In the genomic region with DNA sequence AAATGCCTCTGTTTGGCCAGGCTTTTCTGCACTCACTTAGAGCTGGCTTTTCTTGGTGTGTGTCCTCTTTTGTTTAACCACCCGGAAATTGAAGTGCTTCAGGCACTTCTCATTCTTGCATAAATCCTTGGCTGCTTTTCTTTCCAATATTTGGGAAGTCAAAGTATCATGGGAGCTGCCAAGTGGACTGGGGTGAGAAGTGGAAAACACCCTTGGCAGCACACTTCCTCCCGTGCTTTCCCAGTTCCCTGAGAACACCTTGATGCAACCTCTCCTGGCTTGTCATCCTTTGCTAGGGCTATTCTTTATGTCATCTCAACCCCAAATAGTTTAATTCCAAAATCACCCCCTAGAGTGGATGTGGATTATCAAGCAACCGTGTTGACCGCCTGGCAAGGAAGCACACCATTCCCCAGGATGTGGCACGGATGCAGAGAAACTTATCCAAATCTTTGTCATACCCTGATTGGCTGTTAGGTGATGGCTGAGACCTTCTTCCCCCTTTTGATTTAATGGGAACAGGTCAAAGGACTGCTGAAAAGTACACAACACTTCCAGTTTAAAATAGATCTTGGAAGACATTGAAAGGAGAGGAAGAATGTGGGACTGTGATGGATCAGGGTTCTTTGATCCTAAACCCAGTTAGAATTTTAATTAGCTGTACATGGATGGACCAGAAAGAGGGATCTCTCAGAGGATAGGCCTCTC, we compare ENCODE assay signal across 27 mouse cellular contexts.
DNase-seq lines count a peak whose midpoint lies in the region; ATAC-seq and TF ChIP-seq lines count a peak whose summit lies in the region.
"Had no signal": no experiment of that assay in that cellular context is flagged by ENCODE, and none has a peak within 500 bp of the region (broad histone marks: within the 10 kb centered on the region; RNA-seq: fewer than 3 reads in every experiment).

No protein-coding gene starts in this region.

- no peaks in the 10 kb centered on the region for H3K36me3 ChIP-seq in forebrain, embryonic 10.5 days (replicated peaks)
- H3K36me3 ChIP-seq in intestine, embryonic 15.5 days, result no peaks in the 10 kb centered on the region
- H3K36me3 ChIP-seq: embryonic facial prominence, embryonic 15.5 days; hindbrain, embryonic 12.5 days had no signal

- H3K4me2 ChIP-seq in intestine, embryonic 15.5 days (replicated peaks), result no peak overlapping the region
- H3K4me2 ChIP-seq: embryonic facial prominence, embryonic 15.5 days; forebrain, embryonic 13.5 days; heart, embryonic 11.5 days; hindbrain, embryonic 12.5 days; midbrain, embryonic 11.5 days had no signal

- no peak for TF ChIP-seq CTCF in Patski (IDR thresholded peaks at IDR 0.05)
- no peak for TF ChIP-seq CTCF in lung, adult 2 months (IDR thresholded peaks at IDR 0.05; ENCODE audit: insufficient read depth, low read length)

- H3K27me3 ChIP-seq in Patski, result peaks cover 12% of the 10 kb centered on the region
- no peaks in the 10 kb centered on the region for H3K27me3 ChIP-seq in forebrain, embryonic 10.5 days (ENCODE audit: poor library complexity, severe bottlenecking)
- H3K27me3 ChIP-seq in intestine, embryonic 15.5 days (replicated peaks), result no peaks in the 10 kb centered on the region
- H3K27me3 ChIP-seq: embryonic facial prominence, embryonic 15.5 days; forebrain, embryonic 13.5 days; hindbrain, embryonic 12.5 days had no signal

- peak; percentile 6 to 7 for DNase-seq in cerebellum, postnatal 10 days
- DNase-seq in cerebellum, postnatal 4 days (ENCODE audit: low spot score in 2 of 2), result no peak
- DNase-seq in Patski (ENCODE audit: low read depth, low spot score), result peak; percentile 0
- peak; percentile 37 for DNase-seq in lung, adult 2 months
- peak; percentile 87 for DNase-seq in lung, postnatal 10 days
- no peak for DNase-seq in forebrain, embryonic 10.5 days (ENCODE audit: extremely low spot score, low spot score)
- no peak for DNase-seq in spleen, postnatal 36 days (ENCODE audit: low spot score in 2 of 2)
- DNase-seq: cerebellum, adult 11 months; cerebellum, adult 9-10 months; gastrocnemius, postnatal 10 days; heart, postnatal 36 days; kidney, adult 9 months; kidney, postnatal 14 days; left cerebral cortex, postnatal 4 days; liver; right cerebral cortex, postnatal 4 days; thymus, postnatal 4 days had no signal

- no peaks in the 10 kb centered on the region for H3K9me3 ChIP-seq in forebrain, embryonic 10.5 days
- H3K9me3 ChIP-seq in intestine, embryonic 15.5 days, result no peaks in the 10 kb centered on the region
- H3K9me3 ChIP-seq: embryonic facial prominence, embryonic 15.5 days; forebrain, embryonic 13.5 days; hindbrain, embryonic 12.5 days had no signal

- TF ChIP-seq POLR2A in lung, adult 2 months (IDR thresholded peaks at IDR 0.05; ENCODE audit: borderline replicate concordance, extremely low read depth, low read depth, low read length), result no peak

- ATAC-seq in Patski, result no peak
- ATAC-seq in intestine, embryonic 15.5 days, result no peak
- ATAC-seq: forebrain, embryonic 13.5 days; hindbrain, postnatal 0 days; intestine, embryonic 16.5 days; midbrain, embryonic 16.5 days had no signal

- H3K4me3 ChIP-seq in lung, adult 2 months (replicated peaks; ENCODE audit: extremely low read depth, low read depth, low read length), result no peak overlapping the region
- no peak overlapping the region for H3K4me3 ChIP-seq in forebrain, embryonic 10.5 days
- H3K4me3 ChIP-seq in intestine, embryonic 15.5 days (replicated peaks), result no peak overlapping the region
- H3K4me3 ChIP-seq: embryonic facial prominence, embryonic 15.5 days; forebrain, embryonic 13.5 days; hindbrain, embryonic 12.5 days; layer of hippocampus, adult 2 months had no signal

- H3K27ac ChIP-seq in forebrain, embryonic 10.5 days, result no peak overlapping the region
- no peak overlapping the region for H3K27ac ChIP-seq in intestine, embryonic 15.5 days
- H3K27ac ChIP-seq: embryonic facial prominence, embryonic 15.5 days; forebrain, embryonic 13.5 days; hindbrain, embryonic 12.5 days; hindbrain, postnatal 0 days; layer of hippocampus, adult 2 months had no signal

- POLR2A ChIA-PET in Patski (lab: Charles Lee), result no interaction called here

- H3K4me1 ChIP-seq in lung, adult 2 months (ENCODE audit: control insufficient read depth, insufficient read depth, low read length), result peaks cover 3% of the 10 kb centered on the region; the same call in 1 of the 2 replicates
- peaks cover 12% of the 10 kb centered on the region for H3K4me1 ChIP-seq in forebrain, embryonic 10.5 days
- no peaks in the 10 kb centered on the region for H3K4me1 ChIP-seq in intestine, embryonic 15.5 days (replicated peaks)
- H3K4me1 ChIP-seq: embryonic facial prominence, embryonic 15.5 days; forebrain, embryonic 13.5 days; hindbrain, embryonic 12.5 days had no signal

- 37% methylated on average over 5 of the region's 5 CpGs for WGBS in lung, adult 2 months
- WGBS in forebrain, embryonic 10.5 days, result 79% methylated on average over 5 of the region's 5 CpGs
- 74% methylated on average over 5 of the region's 5 CpGs for WGBS in intestine, embryonic 15.5 days

- CTCF ChIA-PET in Patski (lab: Charles Lee), result interaction anchor here (1.3 kb wide), 1 partner anchor 17 kb away, joined by 4 read pairs; no protein-coding TSS in a partner anchor

- no peak overlapping the region for H3K9ac ChIP-seq in intestine, embryonic 15.5 days
- H3K9ac ChIP-seq: embryonic facial prominence, embryonic 15.5 days; forebrain, embryonic 13.5 days; hindbrain, embryonic 12.5 days had no signal

- in situ Hi-C loops in Patski (cut with MboI; ENCODE audit: low pct_unique_long_range_greater_than_20kb), result no loop called here

Comparison
In these comparisons a context has a peak if more than half of its experiments do, and no peak if none do; other contexts are left out.
1. DNase-seq: peak in cerebellum, postnatal 10 days (2 of 2), Patski (single experiment), lung, adult 2 months (single experiment) and lung, postnatal 10 days (single experiment); none in cerebellum, postnatal 4 days (0 of 2), forebrain, embryonic 10.5 days (single experiment) and spleen, postnatal 36 days (0 of 2).